Mouse (Mus musculus) MEL (cell line): ENCODE measurements around the gene Rbm15b. TPM values are rescaled to one million over a fixed set of nuclear protein-coding genes. Genes with fewer than 3 reads are reported as not detected.

ENCODE experiments used
- DNase-seq: peaks from one replicate; pipeline ENCODE4 v3.0.0; 2011; ENCODE audit warnings: low read depth, low spot score
- H3K27ac ChIP-seq: 2 replicates; pipeline ENCODE4 v1.5.1; 2012; ENCODE audit warnings: low read depth, mild to moderate bottlenecking, control low read depth, low read length, moderate library complexity; ENCODE audit not compliant: control insufficient read depth
- H3K27me3 ChIP-seq, 2 experiments: fragments of 150-350 bp in 1 of 2; sonication (generic) in 1 of 2; 2 replicates each; pipeline ENCODE4 v1.6.1; 2012; ENCODE audit warnings: low read length in 2 of 2, mild to moderate bottlenecking in 2 of 2, improper control_type of control experiment in 1 of 2, moderate library complexity in 1 of 2; ENCODE audit not compliant: insufficient read depth in 2 of 2, control insufficient read depth in 1 of 2
- H3K36me3 ChIP-seq, 2 experiments: 2 replicates each; pipeline ENCODE4 v1.6.1; 2012 to 2014; ENCODE audit warnings: low read length in 2 of 2, improper control_type of control experiment in 1 of 2, inconsistent platforms in 1 of 2, mild to moderate bottlenecking in 1 of 2; ENCODE audit not compliant: insufficient read depth in 2 of 2, control insufficient read depth in 1 of 2
- H3K4me1 ChIP-seq, 2 experiments: fragments of 150-350 bp in 1 of 2; sonication (generic) in 1 of 2; 2 replicates each; pipeline ENCODE4 v1.6.1; 2012; ENCODE audit warnings: low read length in 2 of 2, improper control_type of control experiment in 1 of 2, mild to moderate bottlenecking in 1 of 2; ENCODE audit not compliant: insufficient read depth in 2 of 2, control insufficient read depth in 1 of 2
- H3K4me3 ChIP-seq, 2 experiments: fragments of 150-350 bp in 1 of 2; sonication (generic) in 1 of 2; 2 replicates each; pipeline ENCODE4 v1.5.1; 2012; ENCODE audit warnings: low read depth in 2 of 2, low read length in 2 of 2, mild to moderate bottlenecking in 2 of 2, moderate library complexity in 2 of 2, control low read depth in 1 of 2, improper control_type of control experiment in 1 of 2; ENCODE audit not compliant: control insufficient read depth in 1 of 2, insufficient read depth in 1 of 2
- H3K79me2 ChIP-seq: 2 replicates; pipeline ENCODE4 v1.6.1; 2012; ENCODE audit warnings: mild to moderate bottlenecking, low read length, moderate library complexity; ENCODE audit not compliant: control insufficient read depth, poor library complexity, insufficient read depth
- H3K9ac ChIP-seq: 2 replicates; pipeline ENCODE4 v1.6.1; 2012; ENCODE audit warnings: low read depth, mild to moderate bottlenecking, control low read depth, low read length, moderate library complexity; ENCODE audit not compliant: control insufficient read depth, poor library complexity, severe bottlenecking
- H3K9me3 ChIP-seq: fragments of 150-350 bp; sonication (generic); replicated peaks from 2 replicates; pipeline ENCODE4 v1.6.1; 2012; ENCODE audit warnings: mild to moderate bottlenecking, low read length, improper control_type of control experiment, moderate library complexity; ENCODE audit not compliant: insufficient read depth
- CHD2 ChIP-seq: IDR thresholded peaks from 2 replicates; pipeline ENCODE4 v1.6.1; 2011; ENCODE audit warnings: low read length, improper control_type of control experiment
- ELF1 ChIP-seq: IDR thresholded peaks from 2 replicates; pipeline ENCODE4 v1.6.1; 2014; ENCODE audit warnings: low read depth, mild to moderate bottlenecking, inconsistent platforms, low read length, improper control_type of control experiment, moderate library complexity
- GABPA ChIP-seq: IDR thresholded peaks from 2 replicates; pipeline ENCODE4 v1.6.1; 2012; ENCODE audit warnings: low read depth, mild to moderate bottlenecking, inconsistent platforms, low read length, improper control_type of control experiment, moderate library complexity
- JUND ChIP-seq: IDR thresholded peaks from 2 replicates; pipeline ENCODE4 v1.6.1; 2011; ENCODE audit warnings: low read depth, mild to moderate bottlenecking, improper control_type of control experiment, low read length
- MAX ChIP-seq: IDR thresholded peaks from 2 replicates; pipeline ENCODE4 v1.6.1; 2011; ENCODE audit warnings: low read length, improper control_type of control experiment
- MAZ ChIP-seq: IDR thresholded peaks from 2 replicates; pipeline ENCODE4 v1.6.1; 2012; ENCODE audit warnings: low read depth, mild to moderate bottlenecking, inconsistent platforms, low read length, improper control_type of control experiment
- NELFE ChIP-seq: IDR thresholded peaks from 2 replicates; pipeline ENCODE4 v1.6.1; 2011; ENCODE audit warnings: low read depth, low read length, improper control_type of control experiment
- NRF1 ChIP-seq: IDR thresholded peaks from 2 replicates; pipeline ENCODE4 v1.6.1; 2014; ENCODE audit warnings: low read depth, mild to moderate bottlenecking, inconsistent platforms, low read length, improper control_type of control experiment, moderate library complexity; ENCODE audit not compliant: poor library complexity, insufficient read depth, severe bottlenecking
- POLR2AphosphoS5 ChIP-seq: IDR thresholded peaks from 2 replicates; pipeline ENCODE4 v1.6.1; 2012; ENCODE audit warnings: low read depth, borderline replicate concordance, mild to moderate bottlenecking, inconsistent platforms, low read length, moderate library complexity, mixed read lengths
- RCOR1 ChIP-seq: IDR thresholded peaks from 2 replicates; pipeline ENCODE4 v1.6.1; 2012; ENCODE audit warnings: low read depth, mild to moderate bottlenecking, inconsistent platforms, low read length, improper control_type of control experiment
- SIN3A ChIP-seq: IDR thresholded peaks from 2 replicates; pipeline ENCODE4 v1.6.1; 2012; ENCODE audit warnings: low read length, improper control_type of control experiment, inconsistent platforms
- TAL1 ChIP-seq: IDR thresholded peaks from 2 replicates; pipeline ENCODE4 v1.6.1; 2012; ENCODE audit warnings: mild to moderate bottlenecking, inconsistent platforms, low read length, moderate library complexity, mixed read lengths
- TBP ChIP-seq: IDR thresholded peaks from 2 replicates; pipeline ENCODE4 v1.8.0; 2011; ENCODE audit warnings: low read depth, low read length, improper control_type of control experiment
- USF1 ChIP-seq: IDR thresholded peaks from 2 replicates; pipeline ENCODE4 v1.6.1; 2014; ENCODE audit warnings: low read depth, mild to moderate bottlenecking, inconsistent platforms, low read length, improper control_type of control experiment, moderate library complexity
- USF2 ChIP-seq, 2 experiments: IDR thresholded peaks; 2 replicates each; pipeline ENCODE4 v1.6.1; 2011 to 2012; ENCODE audit warnings: improper control_type of control experiment in 2 of 2, low read length in 2 of 2, borderline replicate concordance in 1 of 2, inconsistent platforms in 1 of 2, low read depth in 1 of 2, mild to moderate bottlenecking in 1 of 2; ENCODE audit not compliant: insufficient read depth in 1 of 2
- ZMIZ1 ChIP-seq: IDR thresholded peaks from 2 replicates; pipeline ENCODE4 v1.6.1; 2012; ENCODE audit warnings: low read depth, mild to moderate bottlenecking, inconsistent platforms, low read length, improper control_type of control experiment, moderate library complexity
- polyA plus RNA-seq, 2 experiments: library from polyadenylated mRNA; stranded (reverse) in 1 of 2; unstranded in 1 of 2; fragments of >175 nt in 1 of 2; fragments of >200 nt in 1 of 2; gene quantifications; 2 replicates each; pipeline versions ENCODE4 v1.2.1 to v1.2.4; 2012; ENCODE audit warnings: low replicate concordance in 2 of 2, low read depth in 1 of 2; ENCODE audit not compliant: insufficient read length in 2 of 2, insufficient read depth in 1 of 2, missing spikeins in 1 of 2
- total RNA-seq: library from RNA; depleted of rRNA; stranded (reverse); fragments of 300-350 nt; gene quantifications from 2 replicates; pipeline ENCODE4 v1.2.3, GENCODE M21; 2012

The Rbm15b gene
- total and polyA plus RNA-seq, 3 experiments = 29.7 to 42.2 TPM; not detected in 1

GRCm38 (mm10) chr9:106911624-106912023 is 24.4 kb upstream of the Rbm15b start:
- no peak overlapping the region for H3K27ac ChIP-seq
- TF ChIP-seq POLR2AphosphoS5 = no peak
- peak; percentile 38; the same call in 1 of the 2 replicates for TF ChIP-seq ELF1
- no peak overlapping the region for H3K4me3 ChIP-seq
- H3K79me2 ChIP-seq = no peaks in the 10 kb centered on the region
- peaks cover 0 to 2% of the 10 kb centered on the region in 2 experiments; a peak in 2 of 4 replicates for H3K27me3 ChIP-seq
- H3K4me1 ChIP-seq = peaks cover 0 to 3% of the 10 kb centered on the region in 2 experiments; a peak in 1 of 4 replicates
- H3K9ac ChIP-seq = no peak overlapping the region
- H3K9me3 ChIP-seq = no peaks in the 10 kb centered on the region
- H3K36me3 ChIP-seq = no peaks in the 10 kb centered on the region; a peak in 1 of 4 replicates
- DNase-seq = peak; percentile 51

- TF ChIP-seq MAZ (no peak), MAX (no peak), USF1 (no peak), ZMIZ1 (no peak), TBP (no peak), NRF1 (no peak), JUND (no peak), GABPA (no peak), SIN3A (no peak), RCOR1 (no peak), USF2 (IDR thresholded peaks at IDR 0.05; ENCODE audit: borderline replicate concordance in 1 of 2, insufficient read depth in 1 of 2, low read depth in 1 of 2, low read length in 2 of 2) (no peak), CHD2 (no peak), TAL1 (no peak), NELFE (no peak), POLR2AphosphoS5 (no peak)
- Histone ChIP-seq H3K27me3 (peaks cover 0 to 2% of the 10 kb centered on the region in 2 experiments; a peak in 1 of 4 replicates), H3K27ac (peak overlapping the region; percentile 37; the same call in 1 of the 2 replicates), H3K4me1 (peaks cover 0 to 3% of the 10 kb centered on the region in 2 experiments; a peak in 1 of 4 replicates), H3K79me2 (no peaks in the 10 kb centered on the region), H3K36me3 (no peaks in the 10 kb centered on the region; a peak in 1 of 4 replicates), H3K9me3 (no peaks in the 10 kb centered on the region), H3K4me3 (no peak overlapping the region), H3K9ac (peak overlapping the region; percentile 22; the same call in 1 of the 2 replicates)
- DNase-seq = peak; percentile 26
Measured at GRCm38 (mm10) chr9:106908715-106909114, 21.5 kb upstream of the Rbm15b start.
